Mouse (Mus musculus): ENCODE data around the gene Atp2a3.

Gene Atp2a3

GRCm38 (mm10) chr11:73007113-73007512, 46.1 kb downstream of the Atp2a3 start:
- no peak for DNase-seq

GRCm38 (mm10) chr11:73007698-73008481, 46.9 kb downstream of the Atp2a3 start:
- peak; percentile 54 to 57 for DNase-seq

DNA sequence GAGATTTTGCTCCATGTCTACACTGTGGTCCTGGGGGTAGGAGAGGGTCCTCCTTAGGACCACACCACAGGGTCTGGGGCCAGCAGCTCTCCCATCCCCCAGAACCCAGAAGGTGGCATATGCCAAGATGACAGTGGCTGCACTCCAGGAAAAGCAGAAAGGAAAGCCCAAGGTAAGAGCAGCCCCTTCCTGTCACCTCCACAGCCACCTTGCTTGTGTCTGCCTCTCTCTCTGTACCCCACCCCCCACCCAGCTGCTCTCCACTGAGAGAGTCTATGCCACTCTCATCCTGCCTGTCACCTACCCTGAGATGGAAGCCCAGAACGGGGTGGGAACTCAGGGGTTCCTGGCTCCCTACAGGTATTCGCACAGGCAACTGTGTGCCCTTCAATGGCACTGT, 47.9 kb downstream of the Atp2a3 start:
- peak; percentile 36 to 57 for DNase-seq

GRCm38 (mm10) chr11:73009531-73010274, 48.7 kb downstream of the Atp2a3 start:
- peak; percentile 63 to 73 for DNase-seq

GRCm38 (mm10) chr11:73013981-73014380, 53.0 kb downstream of the Atp2a3 start:
- DNase-seq, result no peak

GRCm38 (mm10) chr11:73014831-73015344, 53.9 kb downstream of the Atp2a3 start:
- DNase-seq, result peak; percentile 66 to 71

- no peak for DNase-seq
Measured at GRCm38 (mm10) chr11:73015391-73016102, 54.6 kb downstream of the Atp2a3 start.

DNA sequence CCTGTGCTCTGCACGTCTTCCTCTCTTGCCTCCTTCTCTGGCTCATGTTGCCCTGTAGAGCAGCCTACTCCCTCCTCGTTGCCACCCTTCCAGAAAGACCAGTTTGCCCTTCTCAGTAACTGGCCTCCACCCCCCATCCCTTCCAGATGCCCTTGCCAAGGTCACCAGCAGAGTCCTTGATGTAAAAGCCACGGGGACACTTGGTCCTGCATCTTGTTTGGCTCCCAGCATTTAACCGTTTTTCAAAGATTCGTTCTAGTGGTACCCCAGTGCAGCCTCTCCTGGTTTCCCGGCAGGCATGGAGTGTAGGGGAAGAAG, 55.1 kb downstream of the Atp2a3 start:
- no peak for DNase-seq

GRCm38 (mm10) chr11:73018471-73019146, 57.6 kb downstream of the Atp2a3 start, which contains the start of gene Camkk1:
TSS of gene Camkk1 (plus strand) at chr11:73019008.
- DNase-seq, result peak; percentile 93

GRCm38 (mm10) chr11:73019147-73019795, 58.3 kb downstream of the Atp2a3 start:
- DNase-seq, result peak; percentile 93 to 96

- no peak for DNase-seq
Measured at GRCm38 (mm10) chr11:73020953-73021800, 60.2 kb downstream of the Atp2a3 start.

DNA sequence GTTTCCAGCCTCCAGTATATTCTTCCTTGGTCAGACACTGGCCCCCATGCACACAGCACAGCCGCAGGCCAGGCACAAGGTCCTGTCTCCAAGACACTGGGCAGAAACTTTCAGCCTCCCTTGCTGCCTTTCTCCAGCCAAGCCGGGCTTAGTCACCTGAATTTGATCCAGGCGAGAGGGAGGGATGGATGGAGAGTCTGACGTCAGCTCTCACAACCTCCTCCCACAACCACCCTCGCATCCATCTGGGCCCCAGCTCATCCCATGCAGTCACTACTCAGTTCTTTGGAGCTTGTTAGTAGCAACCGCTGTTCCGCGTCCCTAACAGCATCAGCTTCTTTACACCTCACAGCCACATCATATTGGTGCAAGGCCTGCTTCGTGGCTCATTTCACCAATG, 62.1 kb downstream of the Atp2a3 start:
- DNase-seq, result no peak

- DNase-seq, result no peak
Measured at GRCm38 (mm10) chr11:73023827-73024226, 62.9 kb downstream of the Atp2a3 start.

- no peak for DNase-seq
Measured at GRCm38 (mm10) chr11:73024236-73024904, 63.4 kb downstream of the Atp2a3 start.

- DNase-seq, result no peak
Measured at GRCm38 (mm10) chr11:73026961-73027360, 66.0 kb downstream of the Atp2a3 start.

DNA sequence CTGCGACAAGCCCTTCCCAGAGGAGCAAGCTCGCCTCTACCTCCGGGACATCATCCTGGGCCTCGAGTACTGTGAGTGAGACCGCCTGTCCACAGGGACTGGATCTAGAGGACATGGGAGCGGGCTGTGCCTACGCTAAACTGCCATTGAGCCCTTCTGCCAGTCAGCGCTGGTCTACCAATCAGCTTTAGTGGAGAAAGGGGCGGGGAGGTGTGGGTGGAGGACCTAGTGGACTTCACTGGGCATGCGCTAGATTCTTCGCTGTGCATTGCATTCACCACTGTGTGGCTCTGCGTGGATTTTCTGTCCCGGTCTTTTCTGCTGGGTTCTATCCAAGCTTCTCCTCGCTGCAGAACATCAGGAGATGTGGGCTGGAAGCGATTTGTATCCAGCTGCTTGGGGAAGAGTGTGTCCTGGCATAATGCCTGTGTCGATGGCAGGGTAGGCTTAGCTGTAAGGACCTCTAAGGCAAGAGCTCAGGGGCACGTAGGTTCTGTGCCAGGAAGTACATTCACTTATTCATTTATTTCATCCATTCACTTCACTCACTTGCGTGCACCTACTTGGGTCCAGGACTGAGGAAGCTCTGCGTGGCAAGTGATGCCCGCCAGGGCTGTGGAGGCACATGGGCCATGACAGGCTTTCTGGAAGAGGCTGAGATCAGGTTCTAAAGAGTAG, 70.0 kb downstream of the Atp2a3 start:
- DNase-seq, result peak; percentile 51 to 64

DNA sequence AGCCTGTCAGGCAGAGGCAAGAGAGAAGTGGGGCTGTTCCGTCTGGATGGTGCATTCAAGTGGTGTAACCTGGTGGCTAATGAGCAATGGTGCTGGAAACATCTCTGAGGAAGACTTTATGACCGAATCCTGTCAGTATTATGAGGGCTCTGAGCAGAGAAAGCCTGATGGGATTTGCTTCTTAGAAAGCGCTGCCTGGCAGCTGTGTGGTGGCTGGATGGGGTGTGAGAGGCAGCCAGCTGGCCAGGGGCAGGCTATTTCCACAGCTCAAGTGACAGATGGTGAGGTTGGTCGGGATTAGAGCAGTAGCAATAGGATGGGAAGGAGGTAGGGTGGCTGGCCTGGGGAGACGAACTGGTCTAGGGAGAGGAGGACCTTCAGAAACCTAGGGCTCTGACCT, 70.6 kb downstream of the Atp2a3 start:
- DNase-seq, result no peak

DNA sequence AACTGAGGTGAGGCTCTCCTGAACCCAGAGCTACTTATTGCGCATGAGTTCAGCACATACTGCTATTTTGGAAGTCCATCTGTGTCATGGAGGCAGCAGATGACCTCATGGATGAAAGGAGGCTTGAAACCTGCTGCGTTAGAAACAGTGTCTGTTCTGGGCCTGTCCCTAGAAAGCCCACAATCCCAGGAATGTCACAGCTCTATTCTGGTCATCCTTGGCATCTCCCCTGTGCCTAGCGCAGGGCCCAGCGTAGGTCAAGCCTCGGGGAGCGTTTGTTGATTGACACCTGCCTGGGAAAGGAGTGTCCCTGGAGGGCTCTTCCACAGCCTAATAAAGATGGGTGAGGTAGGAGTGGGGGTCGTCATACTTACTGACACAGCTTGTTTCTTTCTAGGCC, 75.1 kb downstream of the Atp2a3 start:
- no peak for DNase-seq

- DNase-seq, result no peak
Measured at GRCm38 (mm10) chr11:73036889-73037288, 75.9 kb downstream of the Atp2a3 start.

DNA sequence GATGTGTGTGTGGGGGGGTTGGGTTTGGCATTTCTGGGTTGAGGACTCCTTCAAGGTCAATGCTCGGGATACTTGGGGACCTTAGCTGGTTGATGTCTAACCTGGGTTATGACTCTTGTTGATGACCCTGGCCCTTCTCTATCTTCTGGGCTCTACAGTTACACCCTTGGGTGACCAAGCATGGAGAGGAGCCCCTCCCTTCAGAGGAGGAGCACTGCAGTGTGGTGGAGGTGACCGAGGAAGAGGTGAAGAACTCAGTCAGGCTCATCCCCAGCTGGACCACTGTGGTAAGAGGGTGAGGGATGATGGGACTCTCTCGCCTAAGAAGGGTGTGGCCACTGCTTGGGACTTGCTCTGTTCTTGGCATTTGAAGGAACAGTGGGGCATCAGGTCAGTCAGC, 76.7 kb downstream of the Atp2a3 start:
- DNase-seq, result no peak

All from thymus, adult 18-20 months (tissue).